Mouse (Mus musculus) heart, embryonic 16.5 days (tissue): ENCODE measurements around the gene Ak5. TPM values are rescaled to one million over a fixed set of nuclear protein-coding genes. Genes with fewer than 3 reads are reported as not detected.

Source experiments
- ATAC-seq: fragments of 200-750 bp; cut with Nextera tagmentation; replicated peaks from 2 replicates; pipeline ENCODE4 v1.8.0; 2017; ENCODE audit warnings: moderate number of reproducible peaks; ENCODE audit not compliant: insufficient read depth, low FRiP score; ENCODE audit errors: extremely low read depth
- H3K27ac ChIP-seq: fragments of 300-500 bp; sonication (generic); 2 replicates; pipeline ENCODE4 v1.5.1; 2014; ENCODE audit warnings: mild to moderate bottlenecking, low read length, control low read depth, moderate library complexity
- H3K27me3 ChIP-seq: fragments of 300-500 bp; sonication (generic); 2 replicates; pipeline ENCODE4 v1.6.1; 2014; ENCODE audit warnings: low read length, mixed read lengths; ENCODE audit not compliant: control insufficient read depth, insufficient read depth
- H3K36me3 ChIP-seq: fragments of 300-500 bp; sonication (generic); 2 replicates; pipeline ENCODE4 v1.6.1; 2014; ENCODE audit not compliant: control insufficient read depth, insufficient read depth
- H3K4me1 ChIP-seq: fragments of 300-500 bp; sonication (generic); 2 replicates; pipeline ENCODE4 v1.6.1; 2014; ENCODE audit warnings: low read length, mixed read lengths; ENCODE audit not compliant: control insufficient read depth, insufficient read depth
- H3K4me2 ChIP-seq: fragments of 300-500 bp; sonication (generic); 2 replicates; pipeline ENCODE4 v1.6.1; 2014; ENCODE audit warnings: low read depth, mild to moderate bottlenecking, control low read depth, low read length
- H3K4me3 ChIP-seq: fragments of 300-500 bp; sonication (generic); 2 replicates; pipeline ENCODE4 v1.5.1; 2014; ENCODE audit warnings: mild to moderate bottlenecking, control low read depth, low read length
- H3K9ac ChIP-seq: fragments of 300-500 bp; sonication (generic); 2 replicates; pipeline ENCODE4 v1.6.1; 2014; ENCODE audit warnings: low read length, control low read depth
- H3K9me3 ChIP-seq: fragments of 300-500 bp; sonication (generic); replicated peaks from 2 replicates; pipeline ENCODE4 v1.6.1; 2016; ENCODE audit warnings: low read length; ENCODE audit not compliant: control insufficient read depth
- WGBS: fragments of 180-500 bp; shearing (Covaris S2); extraction: QIAGEN DNeasy Blood & Tissue Kit; methylation state at CpG from one replicate; pipeline ENCODE4 v1.1.7; 2014; 5-methylcytosine and 5-hydroxymethylcytosine counted together
- polyA plus RNA-seq: library from polyadenylated mRNA; unstranded; fragments of >200 nt; fragmentation: Nextera tagmentation; extraction: Ambion mirVana; gene quantifications from 2 replicates; pipeline ENCODE4 v1.2.1, GENCODE M21; 2015

The Ak5 gene
- polyA plus RNA-seq, 1 experiment from 2014 or later: 1.4 TPM

GRCm38 (mm10) chr3:152563833-152564232 lies 104.3 kb downstream of the Ak5 start:
- Histone ChIP-seq H3K9ac (no peak overlapping the region), H3K4me2 (no peak overlapping the region), H3K27ac (no peak overlapping the region), H3K4me3 (no peak overlapping the region), H3K4me1 (peaks cover 3% of the 10 kb centered on the region), H3K9me3 (no peaks in the 10 kb centered on the region), H3K36me3 (no peaks in the 10 kb centered on the region), H3K27me3 (no peaks in the 10 kb centered on the region)
- ATAC-seq: no peak

GRCm38 (mm10) chr3:152561708-152562107 lies 106.5 kb downstream of the Ak5 start:
- no peaks in the 10 kb centered on the region for H3K4me1 ChIP-seq
- H3K27ac ChIP-seq: no peak overlapping the region
- H3K9me3 ChIP-seq: no peaks in the 10 kb centered on the region
- no peak overlapping the region for H3K9ac ChIP-seq
- no peak for ATAC-seq
- H3K27me3 ChIP-seq: no peaks in the 10 kb centered on the region
- 70% methylated on average over 2 of the region's 2 CpGs for WGBS
- H3K4me2 ChIP-seq: no peak overlapping the region
- no peaks in the 10 kb centered on the region for H3K36me3 ChIP-seq
- H3K4me3 ChIP-seq: no peak overlapping the region

- 27% methylated on average over 4 of the region's 4 CpGs for WGBS
- Histone ChIP-seq H3K27ac (no peak overlapping the region), H3K4me1 (no peaks in the 10 kb centered on the region), H3K4me2 (no peak overlapping the region), H3K36me3 (no peaks in the 10 kb centered on the region), H3K9me3 (no peaks in the 10 kb centered on the region), H3K27me3 (no peaks in the 10 kb centered on the region), H3K9ac (no peak overlapping the region), H3K4me3 (no peak overlapping the region)
- no peak for ATAC-seq
These were observed 108.9 kb downstream of the Ak5 start for GRCm38 (mm10) chr3:152559295-152559694.

GRCm38 (mm10) chr3:152558106-152558505 lies 110.1 kb downstream of the Ak5 start:
- ATAC-seq: no peak
- Histone ChIP-seq H3K9ac (no peak overlapping the region), H3K27ac (no peak overlapping the region), H3K27me3 (no peaks in the 10 kb centered on the region), H3K9me3 (no peaks in the 10 kb centered on the region), H3K4me1 (no peaks in the 10 kb centered on the region), H3K4me3 (no peak overlapping the region), H3K4me2 (no peak overlapping the region), H3K36me3 (no peaks in the 10 kb centered on the region)
- WGBS: 67% methylated on average over 10 of the region's 10 CpGs

- Histone ChIP-seq H3K36me3 (no peaks in the 10 kb centered on the region), H3K27ac (no peak overlapping the region), H3K27me3 (no peaks in the 10 kb centered on the region), H3K4me3 (no peak overlapping the region), H3K4me1 (no peaks in the 10 kb centered on the region), H3K9me3 (no peaks in the 10 kb centered on the region), H3K4me2 (no peak overlapping the region), H3K9ac (no peak overlapping the region)
- ATAC-seq: no peak
- 45% methylated on average over 12 of the region's 12 CpGs for WGBS
These were observed 110.5 kb downstream of the Ak5 start for GRCm38 (mm10) chr3:152557659-152558058.

- Histone ChIP-seq H3K4me3 (no peak overlapping the region), H3K27ac (no peak overlapping the region), H3K4me2 (no peak overlapping the region), H3K4me1 (no peaks in the 10 kb centered on the region), H3K27me3 (no peaks in the 10 kb centered on the region), H3K9me3 (no peaks in the 10 kb centered on the region), H3K36me3 (no peaks in the 10 kb centered on the region), H3K9ac (no peak overlapping the region)
- 88% methylated on average over 3 of the region's 3 CpGs for WGBS
- ATAC-seq: no peak
These were observed 111.2 kb downstream of the Ak5 start for GRCm38 (mm10) chr3:152556919-152557318.

GRCm38 (mm10) chr3:152556435-152556834 lies 111.7 kb downstream of the Ak5 start:
- ATAC-seq: no peak
- H3K4me3 ChIP-seq: no peak overlapping the region

GRCm38 (mm10) chr3:152555216-152555615 lies 112.9 kb downstream of the Ak5 start:
- no peaks in the 10 kb centered on the region for H3K27me3 ChIP-seq
- no peaks in the 10 kb centered on the region for H3K36me3 ChIP-seq
- ATAC-seq: no peak
- no peak overlapping the region for H3K4me3 ChIP-seq
- 56% methylated on average over 7 of the region's 7 CpGs for WGBS
- no peak overlapping the region for H3K4me2 ChIP-seq
- H3K27ac ChIP-seq: no peak overlapping the region
- H3K9me3 ChIP-seq: no peaks in the 10 kb centered on the region
- no peak overlapping the region for H3K9ac ChIP-seq
- no peaks in the 10 kb centered on the region for H3K4me1 ChIP-seq

More at GRCm38 (mm10) chr3:152556435-152556834, 111.7 kb downstream of the Ak5 start:
- Histone ChIP-seq H3K4me1 (no peaks in the 10 kb centered on the region), H3K9me3 (no peaks in the 10 kb centered on the region), H3K4me2 (no peak overlapping the region), H3K27ac (no peak overlapping the region), H3K9ac (no peak overlapping the region), H3K27me3 (no peaks in the 10 kb centered on the region), H3K36me3 (no peaks in the 10 kb centered on the region)
- WGBS: 38% methylated on average over 3 of the region's 4 CpGs

GRCm38 (mm10) chr3:152554366-152554765 lies 113.8 kb downstream of the Ak5 start:
- no peak overlapping the region for H3K9ac ChIP-seq
- ATAC-seq: no peak
- 84% methylated on average over 7 of the region's 7 CpGs for WGBS
- H3K4me2 ChIP-seq: no peak overlapping the region
- H3K36me3 ChIP-seq: no peaks in the 10 kb centered on the region
- no peaks in the 10 kb centered on the region for H3K27me3 ChIP-seq
- no peaks in the 10 kb centered on the region for H3K4me1 ChIP-seq
- no peak overlapping the region for H3K4me3 ChIP-seq
- no peak overlapping the region for H3K27ac ChIP-seq
- no peaks in the 10 kb centered on the region for H3K9me3 ChIP-seq

- H3K4me1 ChIP-seq: no peaks in the 10 kb centered on the region
- H3K36me3 ChIP-seq: no peaks in the 10 kb centered on the region
- no peak overlapping the region for H3K4me2 ChIP-seq
- H3K9me3 ChIP-seq: no peaks in the 10 kb centered on the region
- H3K27me3 ChIP-seq: no peaks in the 10 kb centered on the region
- ATAC-seq: no peak
- no peak overlapping the region for H3K27ac ChIP-seq
- no peak overlapping the region for H3K4me3 ChIP-seq
- H3K9ac ChIP-seq: no peak overlapping the region
- 86% methylated on average over 8 of the region's 8 CpGs for WGBS
These were observed 115.5 kb downstream of the Ak5 start for GRCm38 (mm10) chr3:152552641-152553040.
